Mouse (Mus musculus): Measurements from ENCODE around the gene Dync2li1. TPM values are rescaled to one million over a fixed set of nuclear protein-coding genes. Genes with fewer than 3 reads are reported as not detected.
A peak's percentile ranks its signal among the peaks of the same experiment; 100 is the strongest.

Gene Dync2li1
- polyA plus RNA-seq, 1 experiment, result 27.5 TPM

- H3K27ac ChIP-seq (ENCODE audit: insufficient read depth, low read length), result no peak overlapping the region
- H3K4me3 ChIP-seq (ENCODE audit: insufficient read depth, low read length), result no peak overlapping the region
- no peak for TF ChIP-seq POLR2A (IDR thresholded peaks at IDR 0.05; ENCODE audit: extremely low read depth, insufficient read depth, low read length)
- no peak for TF ChIP-seq CTCF (IDR thresholded peaks at IDR 0.05; ENCODE audit: extremely low read depth, insufficient read depth, low read length)
- H3K4me1 ChIP-seq (ENCODE audit: control insufficient read depth, insufficient read depth, low read length), result no peaks in the 10 kb centered on the region
Measured at GRCm38 (mm10) chr17:84685286-84685685, 59.0 kb downstream of the Dync2li1 start.

- no peaks in the 10 kb centered on the region for H3K4me1 ChIP-seq (ENCODE audit: control insufficient read depth, insufficient read depth, low read length)
- H3K27ac ChIP-seq (ENCODE audit: insufficient read depth, low read length), result no peak overlapping the region
- no peak overlapping the region for H3K4me3 ChIP-seq (ENCODE audit: insufficient read depth, low read length)
- TF ChIP-seq CTCF (IDR thresholded peaks at IDR 0.05; ENCODE audit: extremely low read depth, insufficient read depth, low read length), result no peak
- no peak for TF ChIP-seq POLR2A (IDR thresholded peaks at IDR 0.05; ENCODE audit: extremely low read depth, insufficient read depth, low read length)
Measured at GRCm38 (mm10) chr17:84687994-84688393, 61.7 kb downstream of the Dync2li1 start.

- no peak for TF ChIP-seq POLR2A (IDR thresholded peaks at IDR 0.05; ENCODE audit: extremely low read depth, insufficient read depth, low read length)
- no peak for TF ChIP-seq CTCF (IDR thresholded peaks at IDR 0.05; ENCODE audit: extremely low read depth, insufficient read depth, low read length)
Measured at GRCm38 (mm10) chr17:84688834-84689233, 62.5 kb downstream of the Dync2li1 start.

GRCm38 (mm10) chr17:84689316-84689715 lies 63.0 kb downstream of the Dync2li1 start:
- TF ChIP-seq POLR2A (IDR thresholded peaks at IDR 0.05; ENCODE audit: extremely low read depth, insufficient read depth, low read length) (no peak), CTCF (IDR thresholded peaks at IDR 0.05; ENCODE audit: extremely low read depth, insufficient read depth, low read length) (no peak)
- no peak overlapping the region for H3K27ac ChIP-seq (ENCODE audit: insufficient read depth, low read length)
- H3K4me1 ChIP-seq (ENCODE audit: control insufficient read depth, insufficient read depth, low read length), result no peaks in the 10 kb centered on the region
- no peak overlapping the region for H3K4me3 ChIP-seq (ENCODE audit: insufficient read depth, low read length)

More at GRCm38 (mm10) chr17:84688834-84689233, 62.5 kb downstream of the Dync2li1 start:
- H3K4me1 ChIP-seq (ENCODE audit: control insufficient read depth, insufficient read depth, low read length), result no peaks in the 10 kb centered on the region
- no peak overlapping the region for H3K27ac ChIP-seq (ENCODE audit: insufficient read depth, low read length)
- no peak overlapping the region for H3K4me3 ChIP-seq (ENCODE audit: insufficient read depth, low read length)

- no peaks in the 10 kb centered on the region for H3K4me1 ChIP-seq (ENCODE audit: control insufficient read depth, insufficient read depth, low read length)
- no peak overlapping the region for H3K4me3 ChIP-seq (ENCODE audit: insufficient read depth, low read length)
- no peak for TF ChIP-seq POLR2A (IDR thresholded peaks at IDR 0.05; ENCODE audit: extremely low read depth, insufficient read depth, low read length)
- no peak for TF ChIP-seq CTCF (IDR thresholded peaks at IDR 0.05; ENCODE audit: extremely low read depth, insufficient read depth, low read length)
- no peak overlapping the region for H3K27ac ChIP-seq (ENCODE audit: insufficient read depth, low read length)
Measured at GRCm38 (mm10) chr17:84690111-84690510, 63.8 kb downstream of the Dync2li1 start.

- Histone ChIP-seq H3K27ac (ENCODE audit: insufficient read depth, low read length) (no peak overlapping the region), H3K4me3 (ENCODE audit: insufficient read depth, low read length) (no peak overlapping the region), H3K4me1 (ENCODE audit: control insufficient read depth, insufficient read depth, low read length) (no peaks in the 10 kb centered on the region)
- TF ChIP-seq POLR2A (IDR thresholded peaks at IDR 0.05; ENCODE audit: extremely low read depth, insufficient read depth, low read length) (no peak), CTCF (IDR thresholded peaks at IDR 0.05; ENCODE audit: extremely low read depth, insufficient read depth, low read length) (no peak)
Measured at GRCm38 (mm10) chr17:84693741-84694140, 67.4 kb downstream of the Dync2li1 start.

GRCm38 (mm10) chr17:84696537-84696936 lies 70.2 kb downstream of the Dync2li1 start:
- Histone ChIP-seq H3K4me1 (ENCODE audit: control insufficient read depth, insufficient read depth, low read length) (no peaks in the 10 kb centered on the region), H3K27ac (ENCODE audit: insufficient read depth, low read length) (no peak overlapping the region), H3K4me3 (ENCODE audit: insufficient read depth, low read length) (no peak overlapping the region)
- TF ChIP-seq POLR2A (IDR thresholded peaks at IDR 0.05; ENCODE audit: extremely low read depth, insufficient read depth, low read length) (no peak), CTCF (IDR thresholded peaks at IDR 0.05; ENCODE audit: extremely low read depth, insufficient read depth, low read length) (no peak)

- TF ChIP-seq POLR2A (IDR thresholded peaks at IDR 0.05; ENCODE audit: extremely low read depth, insufficient read depth, low read length) (no peak), CTCF (IDR thresholded peaks at IDR 0.05; ENCODE audit: extremely low read depth, insufficient read depth, low read length) (peak; percentile 92)
- no peaks in the 10 kb centered on the region for H3K4me1 ChIP-seq (ENCODE audit: control insufficient read depth, insufficient read depth, low read length)
- no peak overlapping the region for H3K27ac ChIP-seq (ENCODE audit: insufficient read depth, low read length)
- no peak overlapping the region for H3K4me3 ChIP-seq (ENCODE audit: insufficient read depth, low read length)
Measured at GRCm38 (mm10) chr17:84698727-84699126, 72.4 kb downstream of the Dync2li1 start.

Other genes starting within 250 kb of the Dync2li1 start
- gene Thada, start 160.3 kb upstream of the Dync2li1 start, polyA plus RNA-seq (2012; rRNA removed), result 5.2 and 5.4 TPM in 2 replicates
- 4.8 and 5.5 TPM in 2 replicates for gene Plekhh2, start 114.6 kb upstream of the Dync2li1 start, polyA plus RNA-seq (2012; rRNA removed)
- gene Abcg8, start 49.8 kb downstream of the Dync2li1 start, polyA plus RNA-seq (2012; rRNA removed), result 0.04 TPM in 1 of 2 replicates, not detected in the other
- 0.11 and 0.23 TPM in 2 replicates for gene Abcg5, start 56.5 kb downstream of the Dync2li1 start, polyA plus RNA-seq (2012; rRNA removed)
- gene Lrpprc, start 164.3 kb downstream of the Dync2li1 start, polyA plus RNA-seq (2012; rRNA removed), result 32.9 and 34.6 TPM in 2 replicates